Mouse (Mus musculus): Measurements from ENCODE around the gene Fam205c. TPM values are rescaled to one million over a fixed set of nuclear protein-coding genes. Genes with fewer than 3 reads are reported as not detected.
"Not testable (repeated sequence)": the region's sequence is repeated elsewhere in the genome, so short reads cannot be mapped to it uniquely, and the experiment has no call there.

Gene Fam205c
- polyA plus RNA-seq, 1 experiment from 2014 or later = not detected

GRCm38 (mm10) chr4:42868193-42868592 is 5.8 kb downstream of the Fam205c start:
- H3K9ac ChIP-seq (ENCODE audit: low read length) = no peak overlapping the region
- 65% methylated on average over 5 of the region's 5 CpGs for WGBS
- no peaks in the 10 kb centered on the region for H3K9me3 ChIP-seq (ENCODE audit: control insufficient read depth, low read length)
- no peak overlapping the region for H3K27ac ChIP-seq (ENCODE audit: low read length)
- H3K4me3 ChIP-seq (ENCODE audit: low read length) = no peak overlapping the region
- no peak overlapping the region for H3K4me2 ChIP-seq (ENCODE audit: low read depth, low read length)
- H3K27me3 ChIP-seq (ENCODE audit: control insufficient read depth, insufficient read depth, low read depth, low read length) = no peaks in the 10 kb centered on the region
- no peaks in the 10 kb centered on the region for H3K4me1 ChIP-seq (replicated peaks; ENCODE audit: control insufficient read depth, insufficient read depth, low read length)
- H3K36me3 ChIP-seq (ENCODE audit: control insufficient read depth, insufficient read depth, low read length) = no peaks in the 10 kb centered on the region
- no peak for ATAC-seq (ENCODE audit: low read depth)

GRCm38 (mm10) chr4:42867390-42867789 is 6.6 kb downstream of the Fam205c start:
- Histone ChIP-seq H3K27me3 (ENCODE audit: control insufficient read depth, insufficient read depth, low read depth, low read length) (no peaks in the 10 kb centered on the region), H3K36me3 (ENCODE audit: control insufficient read depth, insufficient read depth, low read length) (no peaks in the 10 kb centered on the region), H3K27ac (ENCODE audit: low read length) (no peak overlapping the region), H3K4me1 (replicated peaks; ENCODE audit: control insufficient read depth, insufficient read depth, low read length) (no peaks in the 10 kb centered on the region), H3K9ac (ENCODE audit: low read length) (no peak overlapping the region), H3K9me3 (ENCODE audit: control insufficient read depth, low read length) (no peaks in the 10 kb centered on the region), H3K4me2 (ENCODE audit: low read depth, low read length) (no peak overlapping the region), H3K4me3 (ENCODE audit: low read length) (no peak overlapping the region)
- no peak for ATAC-seq (ENCODE audit: low read depth)
- 38% methylated on average over 3 of the region's 3 CpGs for WGBS

GRCm38 (mm10) chr4:42863487-42863886 is 10.5 kb downstream of the Fam205c start:
- 75% methylated on average over 5 of the region's 5 CpGs for WGBS
- not testable (repeated sequence) for H3K27me3 ChIP-seq (ENCODE audit: control insufficient read depth, insufficient read depth, low read depth, low read length); H3K4me2 ChIP-seq (ENCODE audit: low read depth, low read length); H3K36me3 ChIP-seq (ENCODE audit: control insufficient read depth, insufficient read depth, low read length); H3K4me3 ChIP-seq (ENCODE audit: low read length); H3K9ac ChIP-seq (ENCODE audit: low read length); ATAC-seq (ENCODE audit: low read depth); H3K4me1 ChIP-seq (replicated peaks; ENCODE audit: control insufficient read depth, insufficient read depth, low read length); H3K9me3 ChIP-seq (ENCODE audit: control insufficient read depth, low read length); H3K27ac ChIP-seq (ENCODE audit: low read length)

- 62% methylated on average over 9 of the region's 9 CpGs for WGBS
- not testable (repeated sequence) for ATAC-seq (ENCODE audit: low read depth)
These were observed 13.6 kb downstream of the Fam205c start for GRCm38 (mm10) chr4:42860483-42860882.

GRCm38 (mm10) chr4:42856671-42857070 is 17.4 kb downstream of the Fam205c start, which contains the start of gene Gm12394:
Gene Gm12394 (minus strand): TSS chr4:42856771.
- not testable (repeated sequence) for H3K4me1 ChIP-seq (replicated peaks; ENCODE audit: control insufficient read depth, insufficient read depth, low read length); H3K9me3 ChIP-seq (ENCODE audit: control insufficient read depth, low read length); H3K4me2 ChIP-seq (ENCODE audit: low read depth, low read length); H3K27ac ChIP-seq (ENCODE audit: low read length); H3K36me3 ChIP-seq (ENCODE audit: control insufficient read depth, insufficient read depth, low read length); H3K27me3 ChIP-seq (ENCODE audit: control insufficient read depth, insufficient read depth, low read depth, low read length); H3K4me3 ChIP-seq (ENCODE audit: low read length); ATAC-seq (ENCODE audit: low read depth); H3K9ac ChIP-seq (ENCODE audit: low read length)
- 67% methylated on average over 1 of the region's 1 CpGs for WGBS

More at GRCm38 (mm10) chr4:42860483-42860882, 13.6 kb downstream of the Fam205c start:
- H3K27me3 ChIP-seq (ENCODE audit: control insufficient read depth, insufficient read depth, low read depth, low read length); H3K27ac ChIP-seq (ENCODE audit: low read length); H3K36me3 ChIP-seq (ENCODE audit: control insufficient read depth, insufficient read depth, low read length); H3K9me3 ChIP-seq (ENCODE audit: control insufficient read depth, low read length); H3K4me2 ChIP-seq (ENCODE audit: low read depth, low read length); H3K4me3 ChIP-seq (ENCODE audit: low read length); H3K9ac ChIP-seq (ENCODE audit: low read length); H3K4me1 ChIP-seq (replicated peaks; ENCODE audit: control insufficient read depth, insufficient read depth, low read length): not testable (repeated sequence)

GRCm38 (mm10) chr4:42853788-42854187 is 20.2 kb downstream of the Fam205c start, which contains the start of gene Fam205a1:
Gene Fam205a1 (minus strand): TSS chr4:42853888.
- H3K4me3 ChIP-seq (ENCODE audit: low read length); H3K4me2 ChIP-seq (ENCODE audit: low read depth, low read length); H3K27ac ChIP-seq (ENCODE audit: low read length); ATAC-seq (ENCODE audit: low read depth); H3K27me3 ChIP-seq (ENCODE audit: control insufficient read depth, insufficient read depth, low read depth, low read length); H3K9ac ChIP-seq (ENCODE audit: low read length); H3K36me3 ChIP-seq (ENCODE audit: control insufficient read depth, insufficient read depth, low read length); H3K9me3 ChIP-seq (ENCODE audit: control insufficient read depth, low read length); H3K4me1 ChIP-seq (replicated peaks; ENCODE audit: control insufficient read depth, insufficient read depth, low read length): not testable (repeated sequence)
- WGBS = no CpG with 5 or more reads among the region's 1 CpGs

Other genes starting within 250 kb of the Fam205c start
- 0.77 TPM in 1 of 2 replicates, not detected in the other for gene Gm2564, start 244.5 kb downstream of the Fam205c start, polyA plus RNA-seq (2015; fragmentation: Nextera tagmentation; extraction: Ambion mirVana)
- gene Ccl27b, start 219.0 kb downstream of the Fam205c start, polyA plus RNA-seq (2015; fragmentation: Nextera tagmentation; extraction: Ambion mirVana) = not detected in 2 replicates
- not detected in 2 replicates for gene Il11ra2, start 212.3 kb downstream of the Fam205c start, polyA plus RNA-seq (2015; fragmentation: Nextera tagmentation; extraction: Ambion mirVana)
- gene 4930578G10Rik, start 138.7 kb downstream of the Fam205c start, polyA plus RNA-seq (2015; fragmentation: Nextera tagmentation; extraction: Ambion mirVana) = not detected in 2 replicates
- not detected in 2 replicates for gene Ccl19, start 117.7 kb downstream of the Fam205c start, polyA plus RNA-seq (2015; fragmentation: Nextera tagmentation; extraction: Ambion mirVana)
- 74.8 and 78.1 TPM in 2 replicates for gene Ccl21a, start 100.2 kb downstream of the Fam205c start, polyA plus RNA-seq (2015; fragmentation: Nextera tagmentation; extraction: Ambion mirVana)
- gene Fam205a1, start 20.3 kb downstream of the Fam205c start, polyA plus RNA-seq (2015; fragmentation: Nextera tagmentation; extraction: Ambion mirVana) = 0.04 TPM in 1 of 2 replicates, not detected in the other
- gene Gm12394, start 17.5 kb downstream of the Fam205c start, polyA plus RNA-seq (2015; fragmentation: Nextera tagmentation; extraction: Ambion mirVana) = 0.11 TPM in 2 replicates
- gene Phf24, start 42.4 kb upstream of the Fam205c start, polyA plus RNA-seq (2015; fragmentation: Nextera tagmentation; extraction: Ambion mirVana) = 0.39 and 0.50 TPM in 2 replicates
- 6.2 and 7.3 TPM in 2 replicates for gene Dnajb5, start 75.6 kb upstream of the Fam205c start, polyA plus RNA-seq (2015; fragmentation: Nextera tagmentation; extraction: Ambion mirVana)
- gene 1700022I11Rik, start 95.4 kb upstream of the Fam205c start, polyA plus RNA-seq (2015; fragmentation: Nextera tagmentation; extraction: Ambion mirVana) = 0.44 and 0.53 TPM in 2 replicates
- gene Vcp, start 126.3 kb upstream of the Fam205c start, polyA plus RNA-seq (2015; fragmentation: Nextera tagmentation; extraction: Ambion mirVana) = 482 and 519 TPM in 2 replicates
- 22.5 and 24.1 TPM in 2 replicates for gene Fancg, start 136.3 kb upstream of the Fam205c start, polyA plus RNA-seq (2015; fragmentation: Nextera tagmentation; extraction: Ambion mirVana)
- 21.8 and 24.8 TPM in 2 replicates for gene Pigo, start 151.6 kb upstream of the Fam205c start, polyA plus RNA-seq (2015; fragmentation: Nextera tagmentation; extraction: Ambion mirVana)
- gene Stoml2, start 157.5 kb upstream of the Fam205c start, polyA plus RNA-seq (2015; fragmentation: Nextera tagmentation; extraction: Ambion mirVana) = 286 and 289 TPM in 2 replicates
- 9.6 and 11.7 TPM in 2 replicates for gene Fam214b, start 172.0 kb upstream of the Fam205c start, polyA plus RNA-seq (2015; fragmentation: Nextera tagmentation; extraction: Ambion mirVana)
- 5.4 and 6.5 TPM in 2 replicates for gene Unc13b, start 184.7 kb upstream of the Fam205c start, polyA plus RNA-seq (2015; fragmentation: Nextera tagmentation; extraction: Ambion mirVana)

All from lung, embryonic 16.5 days (tissue).